Mouse (Mus musculus): ENCODE measurements around the gene Hcn2. TPM values are rescaled to one million over a fixed set of nuclear protein-coding genes. Genes with fewer than 3 reads are reported as not detected.
A peak's percentile ranks its signal among the peaks of the same experiment; 100 is the strongest.

Gene Hcn2
- polyA plus RNA-seq, 1 experiment from 2014 or later: 3.0 TPM

DNA sequence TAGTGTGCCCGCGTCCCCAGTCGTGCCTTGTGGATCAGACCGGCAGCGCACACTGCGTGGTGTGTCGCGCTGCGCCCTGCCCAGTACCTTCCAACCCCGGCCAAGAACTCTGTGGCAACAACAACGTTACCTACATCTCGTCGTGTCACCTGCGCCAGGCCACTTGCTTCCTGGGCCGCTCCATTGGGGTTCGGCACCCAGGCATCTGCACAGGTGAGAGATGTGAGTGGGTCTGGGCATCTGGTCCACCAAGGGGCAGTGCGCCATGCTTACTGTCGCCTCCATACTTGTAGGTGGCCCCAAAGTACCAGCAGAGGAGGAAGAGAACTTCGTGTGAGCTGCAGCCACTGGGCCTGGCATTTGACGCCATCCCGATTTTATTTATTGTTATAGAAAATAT, 64.7 kb downstream of the Hcn2 start:
- Histone ChIP-seq H3K4me2 (peak overlapping the region; percentile 90), H3K9ac (replicated peaks) (no peak overlapping the region), H3K27ac (replicated peaks) (no peak overlapping the region), H3K9me3 (replicated peaks) (no peaks in the 10 kb centered on the region), H3K4me3 (replicated peaks) (peak overlapping the region; percentile 49), H3K27me3 (replicated peaks) (peaks cover 46% of the 10 kb centered on the region), H3K36me3 (no peaks in the 10 kb centered on the region), H3K4me1 (peaks cover 37% of the 10 kb centered on the region)
- WGBS: 27% methylated on average over 21 of the region's 21 CpGs
- ATAC-seq (ENCODE audit: low FRiP score): peak; percentile 5; the same call in 1 of the 2 replicates

DNA sequence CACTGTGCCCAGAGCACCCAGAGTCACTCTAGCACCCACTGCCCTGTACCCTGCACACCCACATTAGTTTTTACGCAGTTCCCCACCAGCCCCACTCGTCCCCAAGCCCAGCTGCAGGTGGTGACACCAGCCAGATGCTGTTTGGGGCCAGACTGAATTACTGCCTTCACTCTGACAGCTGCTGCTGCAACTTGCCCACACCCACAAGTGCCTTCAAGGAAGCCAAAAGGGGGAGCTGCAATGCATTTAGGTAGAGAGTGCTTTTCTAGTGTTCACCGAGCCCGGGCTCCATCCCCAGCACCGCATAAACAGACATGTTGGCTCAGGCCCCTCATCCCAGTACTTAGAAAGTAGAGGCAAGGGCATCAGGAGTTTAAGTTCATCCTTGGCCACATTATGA, 65.5 kb downstream of the Hcn2 start:
- peaks cover 35% of the 10 kb centered on the region for H3K4me1 ChIP-seq
- ATAC-seq (ENCODE audit: low FRiP score): no peak
- H3K4me3 ChIP-seq (replicated peaks): no peak overlapping the region
- H3K27me3 ChIP-seq (replicated peaks): peaks cover 39% of the 10 kb centered on the region
- no peak overlapping the region for H3K4me2 ChIP-seq
- 55% methylated on average over 5 of the region's 5 CpGs for WGBS
- H3K36me3 ChIP-seq: no peaks in the 10 kb centered on the region
- no peak overlapping the region for H3K9ac ChIP-seq (replicated peaks)
- H3K27ac ChIP-seq (replicated peaks): no peak overlapping the region
- no peaks in the 10 kb centered on the region for H3K9me3 ChIP-seq (replicated peaks)

DNA sequence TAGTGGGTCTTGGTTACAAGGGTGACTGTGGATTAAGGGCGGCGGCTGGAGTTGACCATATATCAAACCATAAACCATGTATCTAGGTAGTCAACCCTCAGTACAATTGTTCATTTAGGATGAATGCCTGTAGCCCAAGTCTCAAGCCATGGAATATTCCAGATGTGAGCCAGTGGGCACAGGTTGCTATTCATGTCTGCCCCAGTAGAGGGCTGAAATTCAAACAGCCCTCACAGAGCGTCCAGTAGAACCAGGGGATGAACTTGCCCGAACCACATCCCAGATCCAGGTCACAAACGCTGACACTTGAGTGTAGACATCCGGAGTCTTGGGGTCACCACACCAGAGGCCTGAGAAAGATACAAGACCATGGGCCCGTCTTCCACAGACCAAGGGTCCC, 66.6 kb downstream of the Hcn2 start:
- H3K36me3 ChIP-seq: no peaks in the 10 kb centered on the region
- H3K4me2 ChIP-seq: no peak overlapping the region
- H3K27ac ChIP-seq (replicated peaks): no peak overlapping the region
- peaks cover 24% of the 10 kb centered on the region for H3K4me1 ChIP-seq
- H3K27me3 ChIP-seq (replicated peaks): peaks cover 28% of the 10 kb centered on the region
- H3K9ac ChIP-seq (replicated peaks): no peak overlapping the region
- 76% methylated on average over 7 of the region's 7 CpGs for WGBS
- H3K9me3 ChIP-seq (replicated peaks): no peaks in the 10 kb centered on the region
- H3K4me3 ChIP-seq (replicated peaks): no peak overlapping the region
- ATAC-seq (ENCODE audit: low FRiP score): no peak

DNA sequence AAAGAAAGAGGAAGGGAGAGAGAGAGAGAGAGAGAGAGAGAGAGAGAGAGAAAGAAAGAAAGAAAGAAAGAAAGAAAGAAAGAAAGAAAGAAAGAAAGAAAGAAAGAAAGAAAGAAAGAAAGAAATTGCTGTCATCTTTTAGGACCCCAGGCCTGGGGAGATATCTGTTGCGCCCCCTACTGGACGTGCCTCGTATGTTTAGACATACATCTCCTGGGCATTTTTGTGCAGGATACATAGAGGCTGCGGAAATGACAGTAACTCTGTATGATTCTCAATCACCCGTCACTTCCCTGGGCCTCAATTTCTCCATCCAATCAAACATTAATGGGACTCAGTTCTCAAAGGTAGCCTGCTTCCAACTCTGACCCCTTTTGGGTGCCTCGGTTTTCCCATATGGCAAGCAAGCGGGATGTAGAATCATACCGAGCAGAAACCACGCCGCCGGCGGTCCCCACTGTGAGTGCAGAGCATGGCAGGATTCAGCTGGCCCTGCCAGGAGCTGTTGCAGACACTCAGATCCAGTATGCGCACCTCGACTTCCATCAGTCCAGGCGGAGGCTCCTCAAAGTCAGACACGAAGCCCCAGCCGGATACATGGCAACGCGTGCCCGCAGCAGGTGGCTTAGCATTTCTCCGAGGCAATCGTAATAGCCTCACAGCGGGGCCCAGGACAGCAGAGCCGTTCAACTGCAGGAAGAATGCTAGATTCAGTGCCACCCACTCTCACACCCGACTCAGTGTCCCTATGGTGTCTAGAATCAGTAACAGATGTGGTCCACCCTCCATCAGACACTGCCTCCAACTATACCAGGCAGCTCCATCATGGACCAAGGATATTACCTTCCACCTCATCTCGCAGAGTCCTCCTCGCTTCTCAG, 67.7 kb downstream of the Hcn2 start:
- 31% methylated on average over 27 of the region's 27 CpGs for WGBS
- Histone ChIP-seq H3K27me3 (replicated peaks) (peaks cover 17% of the 10 kb centered on the region), H3K4me1 (peaks cover 20% of the 10 kb centered on the region), H3K4me3 (replicated peaks) (no peak overlapping the region), H3K4me2 (no peak overlapping the region), H3K36me3 (no peaks in the 10 kb centered on the region), H3K9ac (replicated peaks) (no peak overlapping the region), H3K9me3 (replicated peaks) (no peaks in the 10 kb centered on the region), H3K27ac (replicated peaks) (no peak overlapping the region)
- no peak for ATAC-seq (ENCODE audit: low FRiP score)

Other genes starting within 250 kb of the Hcn2 start
- 0.08 TPM in 1 of 2 replicates, not detected in the other for gene Vmn2r83, start 247.9 kb upstream of the Hcn2 start, polyA plus RNA-seq (2015; fragmentation: Nextera tagmentation; extraction: Ambion mirVana)
- 23.7 and 26.2 TPM in 2 replicates for gene Plpp2, start 182.8 kb upstream of the Hcn2 start, polyA plus RNA-seq (2015; fragmentation: Nextera tagmentation; extraction: Ambion mirVana)
- 61.7 and 68.6 TPM in 2 replicates for gene Mier2, start 161.4 kb upstream of the Hcn2 start, polyA plus RNA-seq (2015; fragmentation: Nextera tagmentation; extraction: Ambion mirVana)
- 0.37 TPM in 1 of 2 replicates, not detected in the other for gene Theg, start 129.3 kb upstream of the Hcn2 start, polyA plus RNA-seq (2015; fragmentation: Nextera tagmentation; extraction: Ambion mirVana)
- 0.40 and 0.55 TPM in 2 replicates for gene C2cd4c, start 102.6 kb upstream of the Hcn2 start, polyA plus RNA-seq (2015; fragmentation: Nextera tagmentation; extraction: Ambion mirVana)
- 24.7 and 28.9 TPM in 2 replicates for gene Shc2, start 78.7 kb upstream of the Hcn2 start, polyA plus RNA-seq (2015; fragmentation: Nextera tagmentation; extraction: Ambion mirVana)
- 0.14 and 0.17 TPM in 2 replicates for gene Odf3l2, start 70.9 kb upstream of the Hcn2 start, polyA plus RNA-seq (2015; fragmentation: Nextera tagmentation; extraction: Ambion mirVana)
- gene Madcam1, start 52.1 kb upstream of the Hcn2 start, polyA plus RNA-seq (2015; fragmentation: Nextera tagmentation; extraction: Ambion mirVana): 1.0 and 4.1 TPM in 2 replicates
- gene Tpgs1, start 47.3 kb upstream of the Hcn2 start, polyA plus RNA-seq (2015; fragmentation: Nextera tagmentation; extraction: Ambion mirVana): 109 and 115 TPM in 2 replicates
- 83.0 and 83.4 TPM in 2 replicates for gene Cdc34, start 34.4 kb upstream of the Hcn2 start, polyA plus RNA-seq (2015; fragmentation: Nextera tagmentation; extraction: Ambion mirVana)
- 1.1 TPM in 2 replicates for gene Gzmm, start 27.6 kb upstream of the Hcn2 start, polyA plus RNA-seq (2015; fragmentation: Nextera tagmentation; extraction: Ambion mirVana)
- gene Bsg, start 12.1 kb upstream of the Hcn2 start, polyA plus RNA-seq (2015; fragmentation: Nextera tagmentation; extraction: Ambion mirVana): 958 and 1,001 TPM in 2 replicates
- gene Polrmt, start 29.9 kb downstream of the Hcn2 start, polyA plus RNA-seq (2015; fragmentation: Nextera tagmentation; extraction: Ambion mirVana): 43.4 TPM in 2 replicates
- gene Fgf22, start 38.4 kb downstream of the Hcn2 start, polyA plus RNA-seq (2015; fragmentation: Nextera tagmentation; extraction: Ambion mirVana): 2.7 and 3.4 TPM in 2 replicates
- 108 and 110 TPM in 2 replicates for gene Rnf126, start 50.3 kb downstream of the Hcn2 start, polyA plus RNA-seq (2015; fragmentation: Nextera tagmentation; extraction: Ambion mirVana)
- 2.6 and 4.5 TPM in 2 replicates for gene Fstl3, start 60.6 kb downstream of the Hcn2 start, polyA plus RNA-seq (2015; fragmentation: Nextera tagmentation; extraction: Ambion mirVana)
- gene Prss57, start 74.3 kb downstream of the Hcn2 start, polyA plus RNA-seq (2015; fragmentation: Nextera tagmentation; extraction: Ambion mirVana): 0.14 and 10.2 TPM in 2 replicates
- 227 and 256 TPM in 2 replicates for gene Palm, start 76.9 kb downstream of the Hcn2 start, polyA plus RNA-seq (2015; fragmentation: Nextera tagmentation; extraction: Ambion mirVana)
- 0.33 and 11.5 TPM in 2 replicates for gene Misp, start 104.4 kb downstream of the Hcn2 start, polyA plus RNA-seq (2015; fragmentation: Nextera tagmentation; extraction: Ambion mirVana)
- gene Ptbp1, start 137.8 kb downstream of the Hcn2 start, polyA plus RNA-seq (2015; fragmentation: Nextera tagmentation; extraction: Ambion mirVana): 55.8 and 121 TPM in 2 replicates
- 9.0 and 9.5 TPM in 2 replicates for gene Prtn3, start 157.8 kb downstream of the Hcn2 start, polyA plus RNA-seq (2015; fragmentation: Nextera tagmentation; extraction: Ambion mirVana)
- 316 and 385 TPM in 2 replicates for gene Plppr3, start 158.0 kb downstream of the Hcn2 start, polyA plus RNA-seq (2015; fragmentation: Nextera tagmentation; extraction: Ambion mirVana)
- 0.31 and 0.50 TPM in 2 replicates for gene Elane, start 169.6 kb downstream of the Hcn2 start, polyA plus RNA-seq (2015; fragmentation: Nextera tagmentation; extraction: Ambion mirVana)
- not detected in 2 replicates for gene Cfd, start 174.2 kb downstream of the Hcn2 start, polyA plus RNA-seq (2015; fragmentation: Nextera tagmentation; extraction: Ambion mirVana)
- 44.9 and 46.7 TPM in 2 replicates for gene Med16, start 192.3 kb downstream of the Hcn2 start, polyA plus RNA-seq (2015; fragmentation: Nextera tagmentation; extraction: Ambion mirVana)
- 22.7 and 23.6 TPM in 2 replicates for gene Gm26602, start 194.2 kb downstream of the Hcn2 start, polyA plus RNA-seq (2015; fragmentation: Nextera tagmentation; extraction: Ambion mirVana)
- 1.8 and 2.8 TPM in 2 replicates for gene Kiss1r, start 200.3 kb downstream of the Hcn2 start, polyA plus RNA-seq (2015; fragmentation: Nextera tagmentation; extraction: Ambion mirVana)
- 264 and 288 TPM in 2 replicates for gene R3hdm4, start 204.6 kb downstream of the Hcn2 start, polyA plus RNA-seq (2015; fragmentation: Nextera tagmentation; extraction: Ambion mirVana)
- gene Arid3a, start 210.4 kb downstream of the Hcn2 start, polyA plus RNA-seq (2015; fragmentation: Nextera tagmentation; extraction: Ambion mirVana): 2.4 and 5.1 TPM in 2 replicates
- 94.4 and 104 TPM in 2 replicates for gene Wdr18, start 243.5 kb downstream of the Hcn2 start, polyA plus RNA-seq (2015; fragmentation: Nextera tagmentation; extraction: Ambion mirVana)